In genomic region chr8:83441656-83442242, GRCm38 (mm10) we compare ENCODE assay signal across 7 mouse cellular contexts. TPM values are rescaled to one million over a fixed set of nuclear protein-coding genes. Genes with fewer than 3 reads are reported as not detected.
DNase-seq lines count a peak whose midpoint lies in the region; ATAC-seq lines count a peak whose summit lies in the region.

No protein-coding gene starts in this region.

- no peaks in the 10 kb centered on the region for H3K27me3 ChIP-seq in neural tube, embryonic 11.5 days (ENCODE audit: control insufficient read depth, insufficient read depth, low read length)
- no peaks in the 10 kb centered on the region for H3K27me3 ChIP-seq in embryonic facial prominence, embryonic 10.5 days (replicated peaks; ENCODE audit: low read depth, poor library complexity, severe bottlenecking)
- no peaks in the 10 kb centered on the region for H3K27me3 ChIP-seq in hindbrain, embryonic 12.5 days
- H3K27me3 ChIP-seq in midbrain, embryonic 13.5 days = no peaks in the 10 kb centered on the region

- H3K4me3 ChIP-seq in neural tube, embryonic 11.5 days (ENCODE audit: low read depth, low read length) = peak overlapping the region; percentile 78
- H3K4me3 ChIP-seq in embryonic facial prominence, embryonic 10.5 days = peak overlapping the region; percentile 94
- peak overlapping the region; percentile 95 for H3K4me3 ChIP-seq in hindbrain, embryonic 12.5 days
- H3K4me3 ChIP-seq in midbrain, embryonic 13.5 days (replicated peaks) = peak overlapping the region; percentile 91

- intact Hi-C loops in left cerebral cortex, postnatal 36 days (cut with DNase I) = loop anchor here (10.0 kb wide), 2 partner anchors 123 to 163 kb away; partner anchors contain the start of genes Dnajb1, Ndufb7 and Tecr

- peak overlapping the region; percentile 59 for H3K4me2 ChIP-seq in neural tube, embryonic 11.5 days (ENCODE audit: low read depth)
- H3K4me2 ChIP-seq in hindbrain, embryonic 12.5 days (replicated peaks) = peak overlapping the region; percentile 66
- peak overlapping the region; percentile 68 for H3K4me2 ChIP-seq in midbrain, embryonic 13.5 days (replicated peaks)

- no peak for ATAC-seq in neural tube, embryonic 11.5 days (ENCODE audit: insufficient read depth, low FRiP score, low TSS enrichment)
- ATAC-seq in hindbrain, embryonic 12.5 days (ENCODE audit: low FRiP score) = no peak
- no peak for ATAC-seq in midbrain, embryonic 13.5 days

- H3K27ac ChIP-seq in neural tube, embryonic 11.5 days (ENCODE audit: low read depth, low read length) = peak overlapping the region; percentile 75
- peak overlapping the region; percentile 96 for H3K27ac ChIP-seq in embryonic facial prominence, embryonic 10.5 days (replicated peaks)
- H3K27ac ChIP-seq in hindbrain, embryonic 12.5 days = peak overlapping the region; percentile 95
- peak overlapping the region; percentile 95 for H3K27ac ChIP-seq in midbrain, embryonic 13.5 days

- peaks cover 4% of the 10 kb centered on the region for H3K4me1 ChIP-seq in neural tube, embryonic 11.5 days (ENCODE audit: control insufficient read depth, insufficient read depth, low read length)
- peaks cover 18% of the 10 kb centered on the region for H3K4me1 ChIP-seq in embryonic facial prominence, embryonic 10.5 days
- H3K4me1 ChIP-seq in hindbrain, embryonic 12.5 days = peaks cover 16% of the 10 kb centered on the region
- peaks cover 25% of the 10 kb centered on the region for H3K4me1 ChIP-seq in midbrain, embryonic 13.5 days (replicated peaks)

- no peak for DNase-seq in neural tube, embryonic 11.5 days (ENCODE audit: low spot score)
- DNase-seq in neural tube, embryonic 10.5 days (ENCODE audit: extremely low spot score, low spot score) = no peak
- no peak for DNase-seq in embryonic facial prominence, embryonic 10.5 days (ENCODE audit: low spot score)
- no peak for DNase-seq in adrenal gland, postnatal 14 days
- no peak for DNase-seq in left cerebral cortex, postnatal 36 days (ENCODE audit: low spot score in 2 of 2)

- 3% methylated on average over 28 of the region's 29 CpGs for WGBS in neural tube, embryonic 11.5 days
- WGBS in embryonic facial prominence, embryonic 10.5 days = under 1% methylated on average over 29 of the region's 29 CpGs
- WGBS in hindbrain, embryonic 12.5 days = 1% methylated on average over 29 of the region's 29 CpGs
- 1% methylated on average over 29 of the region's 29 CpGs for WGBS in midbrain, embryonic 13.5 days

- H3K9me3 ChIP-seq in neural tube, embryonic 11.5 days (ENCODE audit: control insufficient read depth, low read length) = no peaks in the 10 kb centered on the region
- no peaks in the 10 kb centered on the region for H3K9me3 ChIP-seq in embryonic facial prominence, embryonic 10.5 days
- H3K9me3 ChIP-seq in hindbrain, embryonic 12.5 days (replicated peaks) = no peaks in the 10 kb centered on the region
- no peaks in the 10 kb centered on the region for H3K9me3 ChIP-seq in midbrain, embryonic 13.5 days

- H3K36me3 ChIP-seq in neural tube, embryonic 11.5 days (ENCODE audit: control insufficient read depth, insufficient read depth, low read length) = no peaks in the 10 kb centered on the region
- H3K36me3 ChIP-seq in embryonic facial prominence, embryonic 10.5 days (replicated peaks) = peaks cover 14% of the 10 kb centered on the region
- H3K36me3 ChIP-seq in hindbrain, embryonic 12.5 days = peaks cover 8% of the 10 kb centered on the region
- peaks cover 17% of the 10 kb centered on the region for H3K36me3 ChIP-seq in midbrain, embryonic 13.5 days

- peak overlapping the region; percentile 87 for H3K9ac ChIP-seq in neural tube, embryonic 11.5 days (ENCODE audit: low read length)
- peak overlapping the region; percentile 95 for H3K9ac ChIP-seq in hindbrain, embryonic 12.5 days
- H3K9ac ChIP-seq in midbrain, embryonic 13.5 days (replicated peaks) = peak overlapping the region; percentile 96

RNA-seq across cellular contexts. Expression of gene Scoc, which starts 16.4 kb away (rescaled TPM):
- polyA plus RNA-seq in neural tube, embryonic 11.5 days (2014; fragmentation: Nextera tagmentation; extraction: Ambion mirVana) = 166 and 168 TPM in 2 replicates
- polyA plus RNA-seq in embryonic facial prominence, embryonic 10.5 days (2016; fragmentation: Nextera tagmentation; extraction: Ambion mirVana) = 103 and 111 TPM in 2 replicates
- polyA plus RNA-seq in hindbrain, embryonic 12.5 days (2016; fragmentation: Nextera tagmentation; extraction: Ambion mirVana) = 161 and 178 TPM in 2 replicates
- 212 and 214 TPM in 2 replicates for polyA plus RNA-seq in midbrain, embryonic 13.5 days (2015; fragmentation: Nextera tagmentation; extraction: Ambion mirVana)
- 59.0 and 69.6 TPM in 2 replicates for total RNA-seq in adrenal gland, postnatal 14 days (2021)
- total RNA-seq in left cerebral cortex, postnatal 36 days (2021) = 100 to 1,000 TPM; 207 to 231 TPM

RNA-seq across cellular contexts. Expression of gene Clgn, which starts 52.1 kb away (rescaled TPM):
- 5.3 and 5.8 TPM in 2 replicates for polyA plus RNA-seq in neural tube, embryonic 11.5 days (2014; fragmentation: Nextera tagmentation; extraction: Ambion mirVana)
- 2.4 TPM in 2 replicates for polyA plus RNA-seq in embryonic facial prominence, embryonic 10.5 days (2016; fragmentation: Nextera tagmentation; extraction: Ambion mirVana)
- 6.0 and 6.6 TPM in 2 replicates for polyA plus RNA-seq in hindbrain, embryonic 12.5 days (2016; fragmentation: Nextera tagmentation; extraction: Ambion mirVana)
- 6.5 and 6.8 TPM in 2 replicates for polyA plus RNA-seq in midbrain, embryonic 13.5 days (2015; fragmentation: Nextera tagmentation; extraction: Ambion mirVana)
- total RNA-seq in adrenal gland, postnatal 14 days (2021) = 0.15 and 0.94 TPM in 2 replicates
- total RNA-seq in left cerebral cortex, postnatal 36 days (2021) = 10 to 100 TPM in 1 of 2 experiments, 1 to 10 TPM in 1; 8.3 to 10.4 TPM
